Mouse (Mus musculus) cortical plate, adult 2 months (tissue): ENCODE data around the gene Phactr1. TPM values are rescaled to one million over a fixed set of nuclear protein-coding genes. Genes with fewer than 3 reads are reported as not detected.

Source experiments
- H3K27ac ChIP-seq: fragments of 200-500 bp; 2 replicates; pipeline ENCODE4 v1.5.1; 2012; ENCODE audit warnings: low read length, control low read depth, inconsistent platforms; ENCODE audit not compliant: insufficient read depth
- H3K4me1 ChIP-seq: fragments of 200-500 bp; 2 replicates; pipeline ENCODE4 v1.6.1; 2011; ENCODE audit warnings: low read length; ENCODE audit not compliant: control insufficient read depth, insufficient read depth
- H3K4me3 ChIP-seq: fragments of 200-500 bp; 2 replicates; pipeline ENCODE4 v1.5.1; 2011; ENCODE audit warnings: mild to moderate bottlenecking, low read length, control low read depth; ENCODE audit not compliant: insufficient read depth
- CTCF ChIP-seq: fragments of 200-500 bp; IDR thresholded peaks from 2 replicates; pipeline ENCODE4 v1.5.1; 2011; ENCODE audit warnings: mild to moderate bottlenecking, control low read depth, low read length; ENCODE audit not compliant: insufficient read depth; ENCODE audit errors: extremely low read depth
- POLR2A ChIP-seq: fragments of 200-500 bp; IDR thresholded peaks from 2 replicates; pipeline ENCODE4 v1.6.1; 2011; ENCODE audit warnings: mild to moderate bottlenecking, low read length, control low read depth; ENCODE audit not compliant: insufficient read depth; ENCODE audit errors: extremely low read depth
- polyA plus RNA-seq: library from polyadenylated mRNA; depleted of rRNA; stranded (reverse); fragments of >200 nt; gene quantifications from 2 replicates; pipeline ENCODE4 v1.2.3, GENCODE M21; 2012

Phactr1 gene
- polyA plus RNA-seq, 1 experiment, result 206 TPM

DNA sequence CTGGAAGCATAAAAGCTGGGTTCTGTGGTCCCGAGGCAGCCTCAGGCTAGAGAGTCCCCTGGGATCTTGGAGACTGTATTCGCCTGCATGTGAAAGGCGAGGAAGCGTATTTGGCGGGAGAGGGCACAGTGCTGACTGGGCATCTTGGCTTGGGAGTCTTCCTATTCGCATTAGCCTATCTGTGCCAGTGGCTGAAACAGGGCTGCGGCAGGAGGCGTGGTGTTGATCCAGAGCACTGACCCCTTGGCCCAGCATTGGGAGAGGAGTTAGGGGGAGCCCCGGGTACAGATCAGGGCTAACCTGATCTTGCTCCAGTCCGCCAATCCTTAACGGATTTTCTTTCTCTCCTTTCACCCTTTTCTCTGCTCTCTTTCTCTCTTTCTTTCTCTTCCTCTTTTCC, 28.7 kb downstream of the Phactr1 start:
- Histone ChIP-seq H3K27ac (no peak overlapping the region), H3K4me1 (peaks cover 4% of the 10 kb centered on the region), H3K4me3 (peak overlapping the region; percentile 45; the same call in 1 of the 2 replicates)
- no peak for TF ChIP-seq CTCF
- TF ChIP-seq POLR2A, result no peak

GRCm38 (mm10) chr13:42709611-42710331, 29.3 kb downstream of the Phactr1 start:
- Histone ChIP-seq H3K4me1 (peaks cover 4% of the 10 kb centered on the region), H3K27ac (0 out of 2 replicates have a peak overlapping the region, but pooled peaks have one; percentile 5), H3K4me3 (peak overlapping the region; percentile 45)
- no peak for TF ChIP-seq CTCF
- no peak for TF ChIP-seq POLR2A

DNA sequence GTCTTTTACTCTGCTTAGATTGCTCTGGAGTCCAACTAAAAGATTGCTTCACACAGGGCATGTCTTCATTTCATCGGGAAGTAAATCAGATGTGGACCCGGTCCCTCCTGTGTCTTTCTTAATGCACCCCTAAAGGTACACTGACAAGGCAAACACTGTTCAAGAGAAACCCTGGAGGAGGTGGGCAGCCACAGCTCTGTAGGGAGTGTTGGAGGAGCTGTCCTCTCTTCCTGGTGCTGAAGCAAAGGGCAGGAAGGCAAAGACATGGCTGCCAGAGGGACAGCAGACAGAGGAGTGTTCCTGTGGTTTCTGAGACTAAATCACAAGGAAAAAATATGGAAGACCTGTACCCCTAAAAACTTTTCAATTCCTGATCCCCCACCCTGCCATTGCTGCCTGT, 31.1 kb downstream of the Phactr1 start:
- Histone ChIP-seq H3K27ac (no peak overlapping the region), H3K4me3 (no peak overlapping the region), H3K4me1 (peaks cover 4% of the 10 kb centered on the region)
- TF ChIP-seq POLR2A (no peak), CTCF (no peak)

DNA sequence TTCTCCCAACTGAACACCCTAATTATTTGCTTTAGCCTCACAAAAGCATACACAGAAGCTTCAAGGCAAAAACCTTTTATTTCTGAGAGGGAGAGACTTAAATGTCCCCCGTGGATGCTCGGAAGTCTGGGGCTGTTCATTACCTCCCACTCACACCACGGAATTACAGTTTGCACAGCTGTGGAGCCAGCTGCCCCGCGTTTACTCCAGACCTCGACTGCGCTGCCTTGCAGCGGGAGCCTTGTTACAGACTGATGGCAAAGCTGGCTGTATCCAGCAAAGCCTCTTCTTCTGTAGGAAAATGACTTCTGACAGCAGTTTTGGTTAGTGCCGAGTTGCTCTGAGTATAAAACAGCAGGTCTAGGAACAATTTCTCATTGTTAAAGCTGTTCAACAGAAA, 39.0 kb downstream of the Phactr1 start:
- Histone ChIP-seq H3K27ac (no peak overlapping the region), H3K4me1 (peaks cover 9% of the 10 kb centered on the region; the same call in 1 of the 2 replicates), H3K4me3 (no peak overlapping the region)
- TF ChIP-seq POLR2A (no peak), CTCF (no peak)

GRCm38 (mm10) chr13:42720135-42720534, 39.7 kb downstream of the Phactr1 start:
- Histone ChIP-seq H3K4me3 (no peak overlapping the region), H3K27ac (no peak overlapping the region), H3K4me1 (peaks cover 10% of the 10 kb centered on the region; the same call in 1 of the 2 replicates)
- TF ChIP-seq CTCF, result no peak
- no peak for TF ChIP-seq POLR2A

DNA sequence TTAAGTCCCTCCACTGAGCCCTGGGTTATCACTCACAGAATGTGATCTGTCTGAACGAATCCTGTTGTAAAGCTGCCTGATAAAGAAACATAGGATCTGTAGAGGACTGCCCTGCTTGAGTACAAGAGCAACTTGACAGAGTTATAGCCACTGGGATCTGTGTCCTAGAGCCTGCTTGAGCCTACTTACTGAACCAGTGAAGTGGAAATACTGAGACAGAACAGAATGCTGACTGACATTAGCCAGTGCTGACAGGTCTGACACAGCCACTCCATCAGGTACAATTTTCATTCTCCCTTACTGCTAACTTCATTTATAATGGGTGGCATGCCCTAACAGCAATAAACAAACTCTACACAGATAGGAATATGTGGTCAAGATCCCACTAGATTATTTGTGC, 40.2 kb downstream of the Phactr1 start:
- Histone ChIP-seq H3K4me3 (no peak overlapping the region), H3K27ac (no peak overlapping the region), H3K4me1 (peaks cover 14% of the 10 kb centered on the region; the same call in 1 of the 2 replicates)
- TF ChIP-seq CTCF, result no peak
- TF ChIP-seq POLR2A, result no peak

- Histone ChIP-seq H3K4me1 (peaks cover 12% of the 10 kb centered on the region; the same call in 1 of the 2 replicates), H3K27ac (0 out of 2 replicates have a peak overlapping the region, but pooled peaks have one; percentile 53), H3K4me3 (no peak overlapping the region)
- no peak for TF ChIP-seq CTCF
- no peak for TF ChIP-seq POLR2A
These were observed 43.6 kb downstream of the Phactr1 start for GRCm38 (mm10) chr13:42724011-42724410.

- H3K4me3 ChIP-seq, result no peak overlapping the region
- peaks cover 11% of the 10 kb centered on the region; the same call in 1 of the 2 replicates for H3K4me1 ChIP-seq
- H3K27ac ChIP-seq, result peak overlapping the region; percentile 82
- TF ChIP-seq CTCF, result no peak
- no peak for TF ChIP-seq POLR2A
These were observed 45.3 kb downstream of the Phactr1 start for GRCm38 (mm10) chr13:42725709-42726231.

DNA sequence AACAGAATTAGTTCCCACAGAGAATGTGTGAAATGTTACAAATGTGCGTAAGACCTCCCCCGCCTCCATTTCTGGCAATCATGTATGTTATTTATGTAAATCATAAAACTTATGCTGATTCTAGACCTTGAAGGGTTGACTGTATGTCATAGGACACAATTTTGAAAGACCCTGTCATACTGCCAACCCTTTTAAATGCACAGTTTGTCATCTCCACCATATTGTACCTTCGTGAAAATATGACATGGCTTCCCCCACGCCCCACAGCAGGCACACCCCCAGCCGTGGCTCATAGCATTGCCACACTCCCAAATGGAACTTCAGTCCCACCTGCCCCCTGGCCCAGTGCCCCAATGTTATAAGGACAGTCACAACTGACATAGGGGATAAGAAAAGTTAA, 57.1 kb downstream of the Phactr1 start:
- peaks cover 14% of the 10 kb centered on the region for H3K4me1 ChIP-seq
- no peak overlapping the region for H3K4me3 ChIP-seq
- TF ChIP-seq CTCF (no peak), POLR2A (no peak)
- H3K27ac ChIP-seq, result peak overlapping the region; percentile 84; the same call in 1 of the 2 replicates

DNA sequence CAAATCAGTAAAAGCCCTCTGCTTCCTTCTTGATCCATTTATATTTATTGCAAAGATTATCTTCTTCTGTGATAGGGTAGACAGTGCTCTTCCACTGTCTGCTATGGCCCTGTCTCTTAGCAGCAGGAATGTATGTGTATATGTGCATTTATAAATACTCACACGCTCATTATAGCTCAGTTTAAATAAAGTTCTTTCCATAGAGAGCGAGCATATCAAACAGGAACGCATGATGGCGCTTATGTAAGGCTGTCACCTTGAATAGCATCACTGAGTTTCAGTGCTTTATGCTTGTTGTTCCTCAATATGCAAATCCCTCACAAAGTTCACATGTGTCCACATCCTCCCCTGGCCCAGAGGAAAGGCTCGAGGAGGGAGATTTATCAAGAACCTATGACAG, 57.7 kb downstream of the Phactr1 start:
- TF ChIP-seq CTCF, result no peak
- no peak for TF ChIP-seq POLR2A
- H3K4me1 ChIP-seq, result peaks cover 14% of the 10 kb centered on the region
- no peak overlapping the region for H3K4me3 ChIP-seq
- 0 out of 2 replicates have a peak overlapping the region, but pooled peaks have one; percentile 39 for H3K27ac ChIP-seq
